Mouse (Mus musculus): Measurements from ENCODE around the gene Tyk2. TPM values are rescaled to one million over a fixed set of nuclear protein-coding genes. Genes with fewer than 3 reads are reported as not detected.
A peak's percentile ranks its signal among the peaks of the same experiment; 100 is the strongest.

The Tyk2 gene
- polyA plus RNA-seq, 1 experiment = 31.2 TPM

- Histone ChIP-seq H3K27me3 (ENCODE audit: control insufficient read depth, insufficient read depth, low read length) (no peaks in the 10 kb centered on the region), H3K36me3 (ENCODE audit: control insufficient read depth, insufficient read depth, low read length) (peaks cover 28% of the 10 kb centered on the region), H3K4me3 (ENCODE audit: low read depth, low read length) (no peak overlapping the region), H3K27ac (ENCODE audit: insufficient read depth, low read depth, low read length) (no peak overlapping the region), H3K4me1 (ENCODE audit: control insufficient read depth, insufficient read depth, insufficient read length, low read length) (peaks cover 6% of the 10 kb centered on the region)
- peak; percentile 60; the same call in 1 of the 2 replicates for TF ChIP-seq CTCF (IDR thresholded peaks at IDR 0.05; ENCODE audit: extremely low read depth, insufficient read length, insufficient replicate concordance, low read depth, low read length)
- no peak for TF ChIP-seq POLR2A (IDR thresholded peaks at IDR 0.05; ENCODE audit: low read depth, low read length)
- 46% methylated on average over 3 of the region's 3 CpGs for WGBS
Observed at GRCm38 (mm10) chr9:21137229-21137628, 6.2 kb upstream of the Tyk2 start.

- Histone ChIP-seq H3K27ac (ENCODE audit: insufficient read depth, low read depth, low read length) (peak overlapping the region; percentile 54), H3K36me3 (ENCODE audit: control insufficient read depth, insufficient read depth, low read length) (peaks cover 23% of the 10 kb centered on the region), H3K4me3 (ENCODE audit: low read depth, low read length) (no peak overlapping the region), H3K4me1 (ENCODE audit: control insufficient read depth, insufficient read depth, insufficient read length, low read length) (peaks cover 8% of the 10 kb centered on the region), H3K27me3 (ENCODE audit: control insufficient read depth, insufficient read depth, low read length) (no peaks in the 10 kb centered on the region)
- TF ChIP-seq CTCF (IDR thresholded peaks at IDR 0.05; ENCODE audit: extremely low read depth, insufficient read length, insufficient replicate concordance, low read depth, low read length) (no peak), POLR2A (IDR thresholded peaks at IDR 0.05; ENCODE audit: low read depth, low read length) (no peak)
- WGBS = 64% methylated on average over 6 of the region's 6 CpGs
Observed at GRCm38 (mm10) chr9:21136401-21136800, 5.4 kb upstream of the Tyk2 start.

- Histone ChIP-seq H3K4me1 (ENCODE audit: control insufficient read depth, insufficient read depth, insufficient read length, low read length) (peaks cover 9% of the 10 kb centered on the region), H3K27me3 (ENCODE audit: control insufficient read depth, insufficient read depth, low read length) (no peaks in the 10 kb centered on the region), H3K4me3 (ENCODE audit: low read depth, low read length) (no peak overlapping the region), H3K27ac (ENCODE audit: insufficient read depth, low read depth, low read length) (peak overlapping the region; percentile 54), H3K36me3 (ENCODE audit: control insufficient read depth, insufficient read depth, low read length) (peaks cover 20% of the 10 kb centered on the region)
- no peak for TF ChIP-seq CTCF (IDR thresholded peaks at IDR 0.05; ENCODE audit: extremely low read depth, insufficient read length, insufficient replicate concordance, low read depth, low read length)
- no peak for TF ChIP-seq POLR2A (IDR thresholded peaks at IDR 0.05; ENCODE audit: low read depth, low read length)
- WGBS = 30% methylated on average over 1 of the region's 1 CpGs
Observed at GRCm38 (mm10) chr9:21135941-21136381, 4.9 kb upstream of the Tyk2 start.

GRCm38 (mm10) chr9:21135329-21135890, 4.4 kb upstream of the Tyk2 start:
- Histone ChIP-seq H3K27me3 (ENCODE audit: control insufficient read depth, insufficient read depth, low read length) (no peaks in the 10 kb centered on the region), H3K36me3 (ENCODE audit: control insufficient read depth, insufficient read depth, low read length) (peaks cover 14% of the 10 kb centered on the region), H3K4me3 (ENCODE audit: low read depth, low read length) (no peak overlapping the region), H3K27ac (ENCODE audit: insufficient read depth, low read depth, low read length) (peak overlapping the region; percentile 54), H3K4me1 (ENCODE audit: control insufficient read depth, insufficient read depth, insufficient read length, low read length) (peaks cover 9% of the 10 kb centered on the region)
- no peak for TF ChIP-seq CTCF (IDR thresholded peaks at IDR 0.05; ENCODE audit: extremely low read depth, insufficient read length, insufficient replicate concordance, low read depth, low read length)
- no peak for TF ChIP-seq POLR2A (IDR thresholded peaks at IDR 0.05; ENCODE audit: low read depth, low read length)
- WGBS = 73% methylated on average over 4 of the region's 4 CpGs

- 0 out of 2 replicates have a peak overlapping the region, but pooled peaks have one; percentile 2 for H3K27ac ChIP-seq (ENCODE audit: insufficient read depth, low read depth, low read length)
- H3K4me1 ChIP-seq (ENCODE audit: control insufficient read depth, insufficient read depth, insufficient read length, low read length) = peaks cover 12% of the 10 kb centered on the region
- TF ChIP-seq POLR2A (IDR thresholded peaks at IDR 0.05; ENCODE audit: low read depth, low read length) (no peak), CTCF (IDR thresholded peaks at IDR 0.05; ENCODE audit: extremely low read depth, insufficient read length, insufficient replicate concordance, low read depth, low read length) (no peak)
- peaks cover 8% of the 10 kb centered on the region for H3K36me3 ChIP-seq (ENCODE audit: control insufficient read depth, insufficient read depth, low read length)
- no peaks in the 10 kb centered on the region for H3K27me3 ChIP-seq (ENCODE audit: control insufficient read depth, insufficient read depth, low read length)
- 45% methylated on average over 9 of the region's 9 CpGs for WGBS
- H3K4me3 ChIP-seq (ENCODE audit: low read depth, low read length) = no peak overlapping the region
Observed at GRCm38 (mm10) chr9:21134595-21135328, 3.7 kb upstream of the Tyk2 start.

GRCm38 (mm10) chr9:21133064-21133707, 2.1 kb upstream of the Tyk2 start:
- TF ChIP-seq POLR2A (IDR thresholded peaks at IDR 0.05; ENCODE audit: low read depth, low read length) = no peak
- no peak for TF ChIP-seq CTCF (IDR thresholded peaks at IDR 0.05; ENCODE audit: extremely low read depth, insufficient read length, insufficient replicate concordance, low read depth, low read length)
- Histone ChIP-seq H3K36me3 (ENCODE audit: control insufficient read depth, insufficient read depth, low read length) (peaks cover 2% of the 10 kb centered on the region; the same call in 1 of the 2 replicates), H3K27ac (ENCODE audit: insufficient read depth, low read depth, low read length) (no peak overlapping the region), H3K4me1 (ENCODE audit: control insufficient read depth, insufficient read depth, insufficient read length, low read length) (peaks cover 12% of the 10 kb centered on the region), H3K4me3 (ENCODE audit: low read depth, low read length) (no peak overlapping the region), H3K27me3 (ENCODE audit: control insufficient read depth, insufficient read depth, low read length) (no peaks in the 10 kb centered on the region)
- WGBS = 64% methylated on average over 9 of the region's 9 CpGs
